Mouse (Mus musculus) G1E (cell line): ENCODE measurements at regions not wholly inside any gene's neighbourhood (a gene's known extent, or its start where the extent isn't known, plus 50 kb on each side); places are given as distances from the start of the nearest gene placed in this dataset.

ENCODE experiments used
- ATAC-seq: 2 replicates; pipeline ENCODE4 v1.8.0; 2016; ENCODE audit warnings: mild to moderate bottlenecking; ENCODE audit not compliant: insufficient number of reproducible peaks, poor library complexity, low FRiP score, severe bottlenecking; ENCODE audit errors: extremely low read depth
- DNase-seq: peaks from one replicate; pipeline ENCODE4 v3.0.0; 2012; ENCODE audit warnings: low spot score
- H3K27me3 ChIP-seq: 2 replicates; pipeline ENCODE4 v1.6.1; 2012; ENCODE audit warnings: mild to moderate bottlenecking, low read length, inconsistent platforms; ENCODE audit not compliant: insufficient read depth
- H3K36me3 ChIP-seq: replicated peaks from 2 replicates; pipeline ENCODE3; 2012; ENCODE audit warnings: mild to moderate bottlenecking, inconsistent platforms
- H3K4me1 ChIP-seq: 2 replicates; pipeline ENCODE4 v1.6.1; 2012; ENCODE audit warnings: low read depth, low read length, inconsistent platforms, mixed read lengths; ENCODE audit not compliant: insufficient read depth
- H3K4me3 ChIP-seq: 2 replicates; pipeline ENCODE4 v1.5.1; 2012; ENCODE audit warnings: low read depth, mild to moderate bottlenecking, inconsistent platforms, low read length, moderate library complexity, mixed read lengths
- H3K9me3 ChIP-seq: replicated peaks from 2 replicates; pipeline ENCODE4 v1.6.1; 2012; ENCODE audit warnings: inconsistent platforms
- CTCF ChIP-seq: IDR thresholded peaks from 2 replicates; pipeline ENCODE4 v1.5.1; 2012; ENCODE audit warnings: low read depth, low read length, inconsistent platforms, mixed read lengths
- GATA1 ChIP-seq: IDR thresholded peaks from 2 replicates; pipeline ENCODE4 v1.6.1; 2012; ENCODE audit warnings: borderline replicate concordance, low read length, inconsistent platforms, mixed read lengths
- GATA2 ChIP-seq: IDR thresholded peaks from 2 replicates; pipeline ENCODE4 v1.6.1; 2012; ENCODE audit warnings: low read depth, low read length, inconsistent platforms, borderline replicate concordance
- POLR2AphosphoS5 ChIP-seq: IDR thresholded peaks from 2 replicates; pipeline ENCODE4 v1.6.1; 2012; ENCODE audit warnings: low read depth, low read length, inconsistent platforms; ENCODE audit not compliant: insufficient replicate concordance
- TAL1 ChIP-seq: conservative IDR thresholded peaks from 2 replicates; pipeline ENCODE4 v1.6.1; 2012; ENCODE audit warnings: low read depth, low read length, inconsistent platforms, mixed read lengths

DNA sequence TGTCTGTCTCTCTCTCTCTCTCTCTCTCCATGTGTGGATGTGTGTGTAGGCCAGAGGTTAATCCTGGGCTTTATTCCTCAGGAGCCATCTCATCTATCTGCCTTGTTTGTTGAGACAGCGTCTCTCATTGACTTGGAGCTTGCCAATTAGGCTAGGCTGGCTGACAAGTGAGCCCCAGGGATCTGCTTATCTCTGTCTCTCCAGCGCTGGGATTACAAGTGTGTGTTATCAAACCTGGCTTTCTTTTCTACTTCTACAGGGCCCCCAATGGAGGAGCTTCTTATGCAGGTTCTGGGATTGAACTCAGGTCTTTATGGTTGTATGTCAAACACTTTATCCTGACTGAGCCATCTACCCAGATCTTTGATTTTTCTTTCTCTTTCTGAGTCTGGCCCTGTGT lies 112.4 kb upstream of the Usp9x start:
- Histone ChIP-seq H3K4me1 (no peaks in the 10 kb centered on the region), H3K9me3 (no peaks in the 10 kb centered on the region), H3K4me3 (no peak overlapping the region), H3K27me3 (no peaks in the 10 kb centered on the region), H3K36me3 (no peaks in the 10 kb centered on the region)
- TF ChIP-seq GATA1: no peak
- no peak for TF ChIP-seq GATA2
- no peak for TF ChIP-seq TAL1
- TF ChIP-seq CTCF: no peak
- no peak for TF ChIP-seq POLR2AphosphoS5
- DNase-seq (no peak), ATAC-seq (no peak)

DNA sequence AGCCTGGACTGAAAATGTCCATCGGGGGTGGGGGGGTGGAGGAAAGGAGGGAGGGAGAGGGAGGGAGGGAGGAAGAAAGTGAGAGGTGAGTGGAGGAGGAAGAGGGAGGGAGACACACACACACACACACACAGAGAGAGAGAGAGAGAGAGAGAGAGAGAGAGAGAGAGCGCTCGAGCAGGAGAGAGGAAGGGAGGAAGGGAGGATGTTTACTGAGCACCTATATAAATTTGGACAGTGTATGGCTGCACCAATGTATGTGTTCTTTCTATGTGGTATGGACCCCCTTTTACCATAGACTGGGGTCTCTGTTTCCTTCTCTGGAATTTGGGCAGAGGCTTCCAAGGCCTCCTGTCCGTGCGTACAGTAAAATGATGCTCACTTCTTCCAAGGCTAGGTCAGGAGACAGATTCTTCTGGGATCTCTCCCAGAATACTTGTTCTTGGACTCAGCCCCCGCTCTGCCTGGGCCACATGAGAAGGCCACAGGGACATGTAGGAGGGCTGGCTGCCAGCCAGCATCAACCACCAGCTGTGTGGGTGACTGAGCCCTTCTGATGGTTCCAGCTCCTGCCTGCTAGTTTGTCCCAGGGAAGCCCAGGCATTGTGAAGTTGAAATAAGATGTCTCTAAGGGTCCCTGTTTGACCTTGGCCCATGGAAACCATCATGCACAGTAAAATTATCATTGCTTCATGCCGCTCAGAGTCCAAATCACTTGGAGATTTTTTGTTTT lies 120.2 kb upstream of the Usp9x start:
- H3K27me3 ChIP-seq: 0 out of 2 replicates have a peak, but pooled peaks cover 3% of the 10 kb centered on the region
- no peak overlapping the region for H3K4me3 ChIP-seq
- no peak for DNase-seq
- no peak for ATAC-seq
- H3K36me3 ChIP-seq: no peaks in the 10 kb centered on the region
- TF ChIP-seq GATA1 (no peak), TAL1 (no peak), CTCF (no peak), GATA2 (no peak), POLR2AphosphoS5 (no peak)
- H3K4me1 ChIP-seq: no peaks in the 10 kb centered on the region
- no peaks in the 10 kb centered on the region for H3K9me3 ChIP-seq

DNA sequence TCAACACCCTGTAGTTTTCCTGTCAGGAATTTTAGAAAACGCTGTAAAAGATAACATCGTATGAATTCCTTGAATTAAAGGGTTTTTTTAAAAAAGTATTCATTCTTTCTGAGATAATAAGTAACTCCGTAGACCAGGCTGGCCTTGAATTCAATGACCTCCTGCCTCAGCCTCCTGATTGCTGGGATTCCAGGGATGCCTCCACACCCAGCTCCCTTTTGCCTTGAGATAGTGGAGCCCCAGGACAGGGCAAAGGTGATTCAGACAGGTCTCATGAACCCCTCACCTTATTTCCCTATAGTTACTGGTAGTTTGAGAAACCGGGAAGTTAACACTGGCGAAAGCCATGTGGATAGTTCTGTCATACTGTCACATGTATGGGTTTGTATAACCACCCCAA lies 128.8 kb upstream of the Usp9x start:
- TF ChIP-seq GATA2 (no peak), POLR2AphosphoS5 (no peak), CTCF (no peak), TAL1 (no peak), GATA1 (no peak)
- no peaks in the 10 kb centered on the region for H3K4me1 ChIP-seq
- no peak for ATAC-seq
- H3K36me3 ChIP-seq: no peaks in the 10 kb centered on the region
- no peaks in the 10 kb centered on the region for H3K27me3 ChIP-seq
- no peak for DNase-seq
- H3K9me3 ChIP-seq: no peaks in the 10 kb centered on the region
- H3K4me3 ChIP-seq: no peak overlapping the region

DNA sequence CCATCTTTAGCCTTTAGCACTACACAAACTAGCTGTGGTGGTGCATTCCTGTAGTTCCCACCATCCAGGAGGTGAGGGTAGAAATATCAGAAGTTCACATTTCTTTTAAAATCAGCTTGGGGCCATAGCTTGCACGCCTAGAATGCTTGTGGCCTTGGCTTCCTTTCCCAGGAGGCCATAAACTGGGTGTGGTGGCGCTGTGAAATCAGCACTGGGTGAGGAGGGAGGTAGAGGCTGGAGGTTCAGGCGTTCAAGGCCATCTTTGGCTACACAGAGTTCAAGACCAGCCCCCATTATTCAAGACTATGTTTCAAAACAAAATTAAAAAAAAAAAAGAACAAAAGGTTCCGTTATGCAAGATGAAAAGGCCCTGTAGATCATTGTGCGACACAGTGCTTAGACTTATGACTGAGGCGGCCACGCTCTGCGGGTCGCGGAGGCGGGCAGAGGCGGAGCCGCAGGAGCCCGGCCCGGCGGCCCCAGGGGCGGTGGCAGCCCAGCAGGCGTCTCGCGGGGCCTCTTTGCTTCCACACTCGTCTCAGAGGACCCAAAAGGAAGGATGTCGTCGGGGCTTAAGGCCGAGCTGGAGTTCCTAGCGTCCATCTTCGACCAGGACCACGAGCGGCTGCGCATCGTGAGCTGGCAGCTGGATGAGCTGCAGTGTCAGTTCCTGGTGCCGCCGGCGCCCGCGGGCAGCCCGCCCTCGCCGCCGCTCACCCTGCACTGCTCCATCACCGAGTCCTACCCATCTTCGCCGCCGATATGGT lies 134.7 kb upstream of the Usp9x start:
- no peaks in the 10 kb centered on the region for H3K9me3 ChIP-seq
- peaks cover 9% of the 10 kb centered on the region for H3K4me1 ChIP-seq
- peaks cover 5% of the 10 kb centered on the region; the same call in 1 of the 2 replicates for H3K27me3 ChIP-seq
- no peak for TF ChIP-seq GATA2
- TF ChIP-seq POLR2AphosphoS5: no peak
- TF ChIP-seq CTCF: no peak
- no peak for TF ChIP-seq TAL1
- no peak for TF ChIP-seq GATA1
- peak overlapping the region; percentile 61; the same call in 1 of the 2 replicates for H3K4me3 ChIP-seq
- DNase-seq: no peak
- no peaks in the 10 kb centered on the region for H3K36me3 ChIP-seq
- ATAC-seq: no peak

DNA sequence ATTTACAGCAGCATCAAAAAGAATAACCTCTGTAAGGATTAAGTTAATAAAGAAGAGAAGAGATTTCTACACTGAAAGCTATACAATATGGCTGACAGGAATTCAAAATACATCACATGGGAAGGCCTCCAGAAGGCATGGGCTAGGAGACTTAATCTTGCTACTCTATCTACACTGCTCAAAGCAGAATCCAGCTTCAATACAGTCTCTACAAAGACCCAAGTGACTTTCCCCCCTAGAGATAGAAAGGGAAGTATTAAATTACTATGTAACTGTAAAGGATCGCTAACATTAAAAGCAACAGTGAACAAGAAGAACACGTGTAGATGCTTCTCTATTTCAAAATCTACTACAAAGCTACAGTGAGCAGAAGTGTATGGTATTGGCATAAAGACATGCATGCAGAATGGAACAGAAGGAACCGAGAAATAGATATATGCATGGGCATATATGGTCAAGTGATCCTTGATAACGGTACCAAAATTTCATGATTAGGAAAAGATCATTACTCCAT lies 137.9 kb upstream of the Usp9x start:
- Histone ChIP-seq H3K9me3 (no peaks in the 10 kb centered on the region), H3K27me3 (peaks cover 5% of the 10 kb centered on the region; the same call in 1 of the 2 replicates), H3K4me3 (no peak overlapping the region), H3K4me1 (peaks cover 10% of the 10 kb centered on the region), H3K36me3 (no peaks in the 10 kb centered on the region)
- TF ChIP-seq CTCF (no peak), TAL1 (no peak), GATA1 (no peak), POLR2AphosphoS5 (no peak), GATA2 (no peak)
- no peak for ATAC-seq
- no peak for DNase-seq

DNA sequence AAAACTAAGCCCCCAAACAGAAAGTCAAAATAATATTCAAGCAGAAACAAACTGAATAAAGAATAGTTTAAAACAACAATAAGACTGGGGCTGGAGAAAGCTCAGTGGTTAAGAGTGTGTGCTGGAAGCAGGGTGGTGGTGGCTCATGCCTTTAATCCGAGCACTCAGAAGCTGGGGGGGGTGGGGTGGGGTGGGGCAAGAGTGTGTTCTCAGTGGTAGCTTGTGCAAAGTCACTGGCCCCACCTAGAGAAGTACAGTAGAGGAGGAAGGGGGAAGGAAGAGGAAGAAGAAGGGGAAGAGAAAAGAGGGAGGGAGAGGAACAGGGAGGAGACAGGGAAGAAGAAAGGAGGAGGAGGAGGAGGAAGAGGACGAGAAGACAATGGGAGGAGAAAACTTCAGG lies 141.1 kb upstream of the Usp9x start:
- Histone ChIP-seq H3K27me3 (no peaks in the 10 kb centered on the region), H3K36me3 (no peaks in the 10 kb centered on the region), H3K4me1 (peaks cover 8% of the 10 kb centered on the region), H3K9me3 (no peaks in the 10 kb centered on the region), H3K4me3 (no peak overlapping the region)
- TF ChIP-seq POLR2AphosphoS5 (no peak), GATA2 (no peak), TAL1 (no peak), GATA1 (no peak), CTCF (no peak)
- DNase-seq (no peak), ATAC-seq (no peak)
